Mouse (Mus musculus) heart, postnatal 0 days (tissue): Measurements from ENCODE around the gene Nmnat3.

Source experiments
- CTCF ChIP-seq: IDR thresholded peaks from 2 replicates; pipeline ENCODE4 v1.5.1; 2016; ENCODE audit warnings: antibody characterized with exemption, control low read depth, low read depth
- EP300 ChIP-seq: IDR thresholded peaks from 2 replicates; pipeline ENCODE4 v1.6.1; 2016; ENCODE audit warnings: antibody characterized with exemption, low read depth

GRCm38 (mm10) chr9:98345840-98346239 is 58.6 kb downstream of the Nmnat3 start:
- TF ChIP-seq CTCF (no peak), EP300 (no peak)
